Mouse (Mus musculus) macrophage (primary cell): ENCODE data around the gene BC048679. TPM values are rescaled to one million over a fixed set of nuclear protein-coding genes. Genes with fewer than 3 reads are reported as not detected.
"Not testable (repeated sequence)": the region's sequence is repeated elsewhere in the genome, so short reads cannot be mapped to it uniquely, and the experiment has no call there.

Experiments used
- H3K27ac ChIP-seq: fragments of 350-480 bp; formaldehyde crosslinking; 2 replicates; pipeline ENCODE4 v1.9.0; 2021
- H3K36me3 ChIP-seq: fragments of 350-480 bp; formaldehyde crosslinking; 2 replicates; pipeline ENCODE4 v1.9.0; 2021; ENCODE audit errors: inconsistent target
- H3K4me3 ChIP-seq: fragments of 350-480 bp; formaldehyde crosslinking; 2 replicates; pipeline ENCODE4 v1.9.0; 2021; ENCODE audit errors: inconsistent target
- H3K79me2 ChIP-seq: fragments of 350-480 bp; formaldehyde crosslinking; 2 replicates; pipeline ENCODE4 v1.9.0; 2021; ENCODE audit errors: inconsistent target
- WGBS: methylation state at CpG from one replicate; pipeline ENCODE4 v1.1.7; 2026; ENCODE audit warnings: inconsistent platforms; ENCODE audit not compliant: missing documents; 5-methylcytosine and 5-hydroxymethylcytosine counted together
- polyA plus RNA-seq: library from polyadenylated mRNA; stranded (reverse); fragments of 250-400 nt; gene quantifications from 3 replicates; pipeline ENCODE4 v1.2.4, GENCODE M21; 2018; ENCODE audit warnings: inconsistent platforms

The BC048679 gene
- polyA plus RNA-seq, 1 experiment from 2014 or later = not detected

DNA sequence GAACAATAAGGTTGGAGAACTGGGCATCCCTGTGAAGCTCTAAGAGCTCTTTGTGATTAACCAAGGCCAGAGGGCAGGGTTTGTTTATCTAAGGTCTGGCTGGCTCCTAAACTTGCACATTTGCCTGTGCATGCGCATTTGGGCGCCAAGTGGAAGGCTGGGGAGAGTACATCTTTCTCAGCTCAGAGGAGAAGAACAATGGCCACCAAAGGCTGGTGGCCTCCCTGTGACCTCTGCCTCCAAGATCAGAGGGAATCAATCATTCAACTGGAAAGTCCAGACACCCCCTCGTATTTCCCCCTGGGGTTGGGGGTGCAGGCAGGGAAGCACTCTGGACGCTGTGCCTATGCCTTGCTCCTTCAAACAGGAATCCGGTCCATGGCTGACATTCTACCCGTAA lies 910 bp downstream of the BC048679 start:
- H3K36me3 ChIP-seq = no peaks in the 10 kb centered on the region
- 34% methylated on average over 6 of the region's 6 CpGs for WGBS
- H3K4me3 ChIP-seq = no peak overlapping the region
- no peaks in the 10 kb centered on the region for H3K79me2 ChIP-seq
- H3K27ac ChIP-seq = no peak overlapping the region

GRCm38 (mm10) chr7:81493331-81494021 lies 4.6 kb downstream of the BC048679 start, which contains the start of gene Ap3b2:
Gene Ap3b2, minus strand, starts transcription at chr7:81493925.
- H3K4me3 ChIP-seq = peak within 1 kb of the TSS; percentile 13; the same call in 1 of the 2 replicates
- no peaks in the 10 kb centered on the region for H3K79me2 ChIP-seq
- no peaks in the 10 kb centered on the region for H3K36me3 ChIP-seq
- 2% methylated on average over 57 of the region's 57 CpGs for WGBS
- no peak within 1 kb of the TSS for H3K27ac ChIP-seq

DNA sequence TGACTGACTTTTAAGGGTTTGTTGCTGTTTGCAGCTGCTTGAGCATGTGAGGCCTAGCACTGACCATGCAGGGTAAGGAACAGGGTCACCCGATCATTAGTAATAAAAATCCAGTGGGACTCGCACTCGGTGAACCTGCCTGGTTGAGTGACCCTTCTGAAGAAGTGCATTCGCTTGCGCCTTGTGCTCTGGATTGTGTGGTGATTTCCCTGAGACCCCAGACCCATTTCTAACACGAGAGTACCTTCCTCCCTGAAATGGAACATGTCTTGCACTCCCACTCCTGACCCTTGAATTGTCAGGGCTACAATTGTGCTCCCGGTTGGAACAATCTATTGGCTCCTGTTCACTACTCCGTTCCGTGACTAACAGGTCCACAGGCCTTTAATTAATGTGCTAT lies 5.5 kb downstream of the BC048679 start:
- Histone ChIP-seq H3K36me3 (no peaks in the 10 kb centered on the region), H3K4me3 (no peak overlapping the region), H3K27ac (no peak overlapping the region), H3K79me2 (no peaks in the 10 kb centered on the region)
- 71% methylated on average over 8 of the region's 9 CpGs for WGBS

GRCm38 (mm10) chr7:81489649-81490048 lies 8.4 kb downstream of the BC048679 start:
- Histone ChIP-seq H3K36me3 (no peaks in the 10 kb centered on the region), H3K79me2 (no peaks in the 10 kb centered on the region), H3K4me3 (no peak overlapping the region), H3K27ac (no peak overlapping the region)
- WGBS = 23% methylated on average over 9 of the region's 9 CpGs

GRCm38 (mm10) chr7:81480800-81481199 lies 17.3 kb downstream of the BC048679 start:
- no peaks in the 10 kb centered on the region for H3K79me2 ChIP-seq
- H3K4me3 ChIP-seq = no peak overlapping the region
- H3K27ac ChIP-seq = no peak overlapping the region
- no peaks in the 10 kb centered on the region for H3K36me3 ChIP-seq
- WGBS = 15% methylated on average over 7 of the region's 8 CpGs

DNA sequence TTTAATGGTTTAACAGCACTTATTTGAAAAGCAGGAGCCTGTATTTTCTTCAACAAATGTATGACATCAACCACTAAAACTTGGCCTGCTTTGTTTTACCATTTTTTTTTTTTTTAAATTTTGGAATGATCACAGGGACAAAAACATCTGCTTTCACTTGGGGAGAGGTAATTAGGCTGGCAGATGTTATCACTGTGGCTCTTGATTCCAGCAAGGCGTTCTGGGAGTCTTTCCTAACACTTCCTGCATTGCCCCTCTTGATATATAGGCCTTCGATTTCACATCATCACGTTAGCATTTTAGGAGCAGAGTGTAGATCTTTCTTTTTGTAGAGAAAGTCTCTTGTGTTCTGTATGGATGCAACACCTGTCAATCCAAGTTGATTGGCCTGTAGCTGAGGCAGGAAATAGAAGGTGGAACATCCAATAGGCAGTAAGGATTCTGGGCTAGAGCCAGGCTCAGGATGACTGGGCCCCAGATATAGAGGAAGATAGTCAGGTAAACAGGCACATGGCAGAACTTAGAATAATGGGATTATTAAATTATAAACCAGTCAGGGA lies 18.5 kb downstream of the BC048679 start:
- Histone ChIP-seq H3K27ac (no peak overlapping the region), H3K4me3 (no peak overlapping the region), H3K36me3 (no peaks in the 10 kb centered on the region), H3K79me2 (no peaks in the 10 kb centered on the region)
- WGBS = 58% methylated on average over 3 of the region's 3 CpGs

DNA sequence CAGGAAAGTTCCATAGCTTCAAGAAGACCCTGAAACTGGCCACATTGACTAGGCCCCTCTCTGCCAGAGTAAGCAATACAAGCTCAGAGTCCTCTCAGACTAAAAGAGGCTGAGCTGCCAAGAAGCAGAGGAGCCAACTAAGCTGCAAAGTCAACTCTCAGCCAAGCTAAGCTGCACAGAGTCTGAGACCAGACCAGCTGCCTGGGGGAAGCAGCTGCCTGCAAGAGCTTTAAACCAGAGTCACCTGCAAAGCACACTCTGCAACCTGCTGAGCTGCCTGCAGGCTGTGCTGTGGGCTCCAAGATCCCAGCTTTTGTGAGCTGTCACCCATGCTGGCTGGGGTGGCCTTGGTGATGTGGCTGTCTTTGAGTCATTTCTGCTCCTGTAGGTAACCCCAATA lies 19.8 kb downstream of the BC048679 start:
- not testable (repeated sequence) for H3K4me3 ChIP-seq, H3K79me2 ChIP-seq, H3K36me3 ChIP-seq, H3K27ac ChIP-seq

DNA sequence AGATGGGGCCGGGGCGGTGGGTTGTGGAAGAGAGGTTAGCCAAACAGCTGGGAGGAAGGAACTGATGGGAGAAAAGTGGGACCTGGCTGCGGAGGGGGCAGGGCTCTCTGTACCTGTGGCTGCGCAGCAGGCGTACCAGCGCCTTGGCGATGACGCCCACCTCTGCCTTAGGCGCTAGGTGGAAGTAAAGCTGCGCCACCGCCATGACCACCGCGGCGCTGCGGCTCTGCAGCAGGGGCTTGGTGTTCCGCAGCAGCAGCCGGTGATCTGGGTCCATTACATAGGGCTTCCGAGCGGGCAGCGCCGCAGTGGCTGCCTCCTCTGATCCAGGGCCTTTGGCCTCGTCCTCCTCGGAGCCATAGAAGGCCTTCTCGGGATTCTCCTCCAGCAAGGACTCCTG lies 21.2 kb downstream of the BC048679 start:
- no peaks in the 10 kb centered on the region for H3K79me2 ChIP-seq
- no peak overlapping the region for H3K4me3 ChIP-seq
- H3K36me3 ChIP-seq = no peaks in the 10 kb centered on the region
- no peak overlapping the region for H3K27ac ChIP-seq
- 9% methylated on average over 24 of the region's 24 CpGs for WGBS

GRCm38 (mm10) chr7:81475221-81475620 lies 22.9 kb downstream of the BC048679 start:
- no peak overlapping the region for H3K4me3 ChIP-seq
- 51% methylated on average over 3 of the region's 3 CpGs for WGBS
- no peak overlapping the region for H3K27ac ChIP-seq
- no peaks in the 10 kb centered on the region for H3K79me2 ChIP-seq
- no peaks in the 10 kb centered on the region for H3K36me3 ChIP-seq

DNA sequence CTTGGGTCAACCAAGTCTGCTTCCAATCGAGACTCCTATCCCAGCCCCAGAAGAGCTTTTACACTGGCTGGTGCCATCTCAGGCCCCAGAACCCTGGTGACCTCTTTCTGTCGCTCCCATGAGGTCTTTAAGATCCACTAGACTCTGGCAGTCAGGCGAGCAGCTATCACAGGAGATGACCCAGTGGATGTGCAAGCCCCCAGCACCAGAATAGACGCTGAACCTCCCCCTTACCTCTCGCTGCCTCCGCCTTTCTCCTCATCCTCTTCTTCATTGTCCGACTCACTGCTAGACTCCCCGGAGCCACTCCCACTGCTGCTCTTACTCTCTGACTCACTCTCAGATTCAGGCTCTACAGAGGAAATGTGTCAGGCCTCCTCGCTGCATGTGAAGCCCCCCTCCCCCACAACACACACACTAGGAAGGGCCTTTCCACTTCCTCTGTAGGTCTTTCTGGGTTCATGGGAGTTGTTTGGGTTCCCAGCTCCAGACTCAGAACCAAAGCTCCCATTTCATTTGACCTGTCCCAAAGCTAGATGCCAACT lies 33.1 kb downstream of the BC048679 start:
- H3K4me3 ChIP-seq = no peak overlapping the region
- no peak overlapping the region for H3K27ac ChIP-seq
- H3K36me3 ChIP-seq = no peaks in the 10 kb centered on the region
- WGBS = 61% methylated on average over 9 of the region's 9 CpGs
- H3K79me2 ChIP-seq = no peaks in the 10 kb centered on the region

GRCm38 (mm10) chr7:81464116-81464515 lies 34.0 kb downstream of the BC048679 start:
- Histone ChIP-seq H3K4me3 (no peak overlapping the region), H3K79me2 (no peaks in the 10 kb centered on the region), H3K36me3 (no peaks in the 10 kb centered on the region), H3K27ac (no peak overlapping the region)
- WGBS = 8% methylated on average over 4 of the region's 4 CpGs

DNA sequence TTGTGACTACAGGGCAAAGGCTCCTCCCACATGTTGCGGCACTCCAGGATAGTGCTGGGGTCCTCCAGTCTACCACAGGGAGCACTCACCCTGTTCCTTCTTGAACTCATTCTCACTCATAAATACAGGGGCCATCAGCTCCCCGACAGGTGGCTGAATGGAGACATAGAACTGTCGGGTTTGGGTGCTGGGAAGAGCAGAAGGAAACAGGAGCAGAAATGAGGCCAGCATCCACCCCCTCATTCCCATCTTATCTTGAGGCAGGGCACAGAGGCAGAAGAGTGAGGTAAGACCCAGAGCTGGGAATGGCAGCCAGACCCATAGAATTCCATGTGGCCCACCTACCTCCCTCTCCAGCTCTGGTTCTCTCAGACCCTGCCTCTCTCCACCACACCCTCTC lies 35.3 kb downstream of the BC048679 start:
- Histone ChIP-seq H3K27ac (no peak overlapping the region), H3K36me3 (no peaks in the 10 kb centered on the region), H3K4me3 (no peak overlapping the region), H3K79me2 (no peaks in the 10 kb centered on the region)
- 87% methylated on average over 3 of the region's 3 CpGs for WGBS

DNA sequence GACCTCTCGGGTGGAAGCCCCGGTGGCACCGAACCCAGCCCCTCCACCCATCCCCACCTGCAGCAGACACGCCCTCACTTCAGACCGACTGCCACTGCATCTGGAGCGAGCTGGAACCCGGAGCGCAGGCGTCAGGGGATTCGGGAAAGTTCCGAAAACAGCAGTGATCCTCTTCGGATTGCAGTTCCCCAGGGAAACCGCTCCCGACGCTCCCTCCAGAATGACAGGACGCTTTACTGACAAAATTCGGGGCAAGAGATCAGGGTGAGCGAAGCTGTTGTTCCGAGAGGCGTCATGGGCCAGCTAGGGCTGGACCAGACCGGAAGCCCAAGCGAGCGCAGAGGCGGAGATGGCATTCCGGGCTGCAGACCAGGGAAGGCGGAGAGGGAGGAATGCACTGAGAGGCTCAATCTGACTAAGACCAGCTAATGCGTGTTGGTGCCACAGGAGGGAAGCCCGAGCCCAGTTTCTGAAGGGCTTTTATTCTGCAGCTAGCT lies 42.9 kb downstream of the BC048679 start, which contains the start of gene Cpeb1:
Gene Cpeb1, minus strand, starts transcription at position 311 of the 497 bp plus-strand sequence.
- no peaks in the 10 kb centered on the region for H3K79me2 ChIP-seq
- no peak within 1 kb of the TSS for H3K4me3 ChIP-seq
- WGBS = 7% methylated on average over 28 of the region's 28 CpGs
- no peak within 1 kb of the TSS for H3K27ac ChIP-seq
- H3K36me3 ChIP-seq = no peaks in the 10 kb centered on the region

- 2% methylated on average over 65 of the region's 87 CpGs for WGBS
- H3K36me3 ChIP-seq = no peaks in the 10 kb centered on the region
- H3K4me3 ChIP-seq = no peak overlapping the region
- no peaks in the 10 kb centered on the region for H3K79me2 ChIP-seq
- H3K27ac ChIP-seq = no peak overlapping the region
These were observed 43.6 kb downstream of the BC048679 start for GRCm38 (mm10) chr7:81454331-81455039.
